Mouse (Mus musculus) olfactory bulb, adult 2 months (tissue): ENCODE data around the gene Mecom. TPM values are rescaled to one million over a fixed set of nuclear protein-coding genes. Genes with fewer than 3 reads are reported as not detected.
"Not testable (repeated sequence)": the region's sequence is repeated elsewhere in the genome, so short reads cannot be mapped to it uniquely, and the experiment has no call there.

ENCODE experiments used
- H3K27ac ChIP-seq: fragments of 200-500 bp; 2 replicates; pipeline ENCODE4 v1.5.1; 2012; ENCODE audit warnings: low read depth, low read length; ENCODE audit not compliant: insufficient read depth
- H3K4me1 ChIP-seq: fragments of 200-500 bp; 2 replicates; pipeline ENCODE4 v1.6.1; 2012; ENCODE audit warnings: low read length; ENCODE audit not compliant: control insufficient read depth, insufficient read depth
- H3K4me3 ChIP-seq: fragments of 200-500 bp; 2 replicates; pipeline ENCODE4 v1.5.1; 2012; ENCODE audit warnings: mild to moderate bottlenecking, low read depth, low read length, moderate library complexity; ENCODE audit not compliant: insufficient read depth
- CTCF ChIP-seq: fragments of 200-500 bp; IDR thresholded peaks from 2 replicates; pipeline ENCODE4 v1.5.1; 2012; ENCODE audit warnings: low read depth, mild to moderate bottlenecking, low read length, moderate library complexity; ENCODE audit not compliant: insufficient read depth
- POLR2A ChIP-seq: fragments of 200-500 bp; IDR thresholded peaks from 2 replicates; pipeline ENCODE4 v1.6.1; 2012; ENCODE audit warnings: mild to moderate bottlenecking, low read depth, low read length, moderate library complexity; ENCODE audit not compliant: insufficient read depth
- WGBS: fragments of 180-500 bp; shearing (Covaris S2); methylation state at CpG from one replicate; pipeline ENCODE4 v1.1.7; 2018; 5-methylcytosine and 5-hydroxymethylcytosine counted together
- polyA plus RNA-seq: library from polyadenylated mRNA; stranded (reverse); fragments of >200 nt; gene quantifications from 2 replicates; pipeline ENCODE4 v1.2.4, GENCODE M21; 2012; ENCODE audit warnings: low replicate concordance; ENCODE audit not compliant: missing spikeins, insufficient read depth, insufficient read length

The Mecom gene
- polyA plus RNA-seq, 1 experiment, result not detected

DNA sequence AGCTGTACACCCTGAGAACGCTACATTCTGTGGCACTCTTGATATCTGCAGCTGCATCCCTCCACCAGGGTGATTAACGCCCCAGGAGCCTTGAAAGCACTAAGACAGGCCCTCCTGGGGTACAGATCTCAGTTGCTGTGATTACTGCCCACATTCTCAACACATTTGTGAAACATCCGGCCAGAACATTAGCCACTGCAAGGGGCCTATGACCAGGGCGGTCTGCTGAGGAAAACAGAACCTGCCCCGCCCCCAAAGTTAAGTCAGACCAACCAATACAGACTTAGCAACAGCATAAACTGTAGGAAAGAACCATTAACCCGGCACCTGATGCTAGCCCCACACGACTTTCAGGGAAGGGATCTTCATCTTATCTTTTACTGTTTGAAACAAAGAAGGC, 109.8 kb downstream of the Mecom start:
- Histone ChIP-seq H3K4me1 (no peaks in the 10 kb centered on the region), H3K27ac (no peak overlapping the region), H3K4me3 (no peak overlapping the region)
- 58% methylated on average over 7 of the region's 7 CpGs for WGBS
- TF ChIP-seq CTCF (no peak), POLR2A (no peak)

DNA sequence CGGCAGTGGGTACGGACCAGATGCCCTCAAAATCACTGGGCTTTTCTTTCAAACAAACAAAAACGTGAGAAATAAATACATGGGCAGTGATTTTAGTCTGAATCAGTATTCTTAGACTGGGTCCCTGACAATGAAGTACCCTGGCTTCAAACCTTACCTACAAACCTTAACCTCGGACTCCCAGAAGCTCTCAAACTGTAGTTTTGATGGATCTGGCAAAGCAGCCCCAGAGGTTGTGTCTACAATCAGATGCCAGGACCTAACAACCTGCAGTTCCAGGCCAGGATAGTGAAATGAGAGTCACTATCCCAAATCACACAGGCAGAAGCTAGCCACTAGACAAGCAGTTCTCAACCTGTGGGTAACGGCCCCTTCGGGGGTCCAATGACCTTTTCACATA, 111.2 kb downstream of the Mecom start:
- 85% methylated on average over 6 of the region's 6 CpGs for WGBS
- no peaks in the 10 kb centered on the region for H3K4me1 ChIP-seq
- TF ChIP-seq POLR2A (no peak), CTCF (no peak)
- H3K27ac ChIP-seq, result no peak overlapping the region
- H3K4me3 ChIP-seq, result no peak overlapping the region

DNA sequence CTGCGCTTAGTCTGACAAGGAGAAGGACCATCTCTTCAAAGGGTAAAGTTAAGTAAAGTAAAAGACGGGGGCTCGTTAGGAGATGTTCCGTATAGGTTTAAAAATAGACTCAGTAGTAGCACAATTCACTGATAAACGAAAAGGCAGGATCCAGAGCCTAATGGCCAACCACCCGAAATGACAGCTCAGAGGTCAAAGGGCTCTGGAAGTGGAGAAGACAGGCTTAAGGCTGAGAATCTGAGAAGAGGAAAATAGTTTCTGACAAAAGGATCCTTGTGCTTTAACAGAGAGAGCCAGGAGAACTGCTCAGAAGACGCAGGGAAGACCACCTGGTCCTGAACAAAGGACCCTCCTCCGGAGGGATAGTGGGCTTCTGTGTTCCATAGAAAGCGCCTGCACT, 111.7 kb downstream of the Mecom start:
- WGBS, result 70% methylated on average over 9 of the region's 9 CpGs
- Histone ChIP-seq H3K27ac (no peak overlapping the region), H3K4me1 (no peaks in the 10 kb centered on the region), H3K4me3 (no peak overlapping the region)
- TF ChIP-seq POLR2A, result no peak
- TF ChIP-seq CTCF, result no peak

DNA sequence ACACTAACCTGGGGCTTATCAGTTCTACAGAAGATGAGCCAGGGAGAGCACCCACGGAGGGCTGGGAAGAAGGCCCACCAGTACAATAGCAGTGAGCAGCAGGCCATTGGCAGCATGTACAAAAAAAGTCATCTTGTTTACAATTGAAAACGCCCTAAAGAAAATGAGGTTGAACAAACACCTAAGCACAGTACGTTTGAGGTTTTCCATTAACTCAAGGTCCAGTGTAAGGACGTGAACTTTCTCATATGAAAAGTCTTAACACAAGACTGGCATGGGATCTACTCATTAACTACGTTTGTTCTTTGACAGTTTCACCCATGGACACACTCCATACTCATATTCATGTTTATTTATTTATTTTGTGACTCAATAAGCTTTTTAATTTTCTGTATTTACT, 118.9 kb downstream of the Mecom start:
- no peak for TF ChIP-seq CTCF
- no peak for TF ChIP-seq POLR2A
- 75% methylated on average over 5 of the region's 5 CpGs for WGBS
- H3K4me1 ChIP-seq, result no peaks in the 10 kb centered on the region
- no peak overlapping the region for H3K27ac ChIP-seq
- no peak overlapping the region for H3K4me3 ChIP-seq

DNA sequence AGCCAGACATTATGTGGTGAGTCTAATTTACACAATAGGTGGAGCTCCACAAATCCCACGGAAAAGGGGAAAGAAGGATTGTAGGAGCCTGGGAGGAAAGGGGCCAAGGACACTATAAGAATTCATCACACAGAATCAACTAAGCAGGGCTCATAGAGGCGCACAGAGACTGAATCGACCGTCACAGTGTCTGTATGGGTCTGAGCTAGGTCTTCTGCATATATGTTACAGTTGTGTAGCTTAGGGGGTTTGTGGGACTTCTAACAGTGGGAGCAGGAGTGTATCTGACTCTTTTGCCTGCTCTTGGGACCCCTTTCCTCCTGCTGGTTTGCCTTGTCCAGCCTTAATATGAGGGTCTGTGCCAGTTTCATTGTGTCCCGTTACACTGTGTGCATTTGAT, 123.8 kb downstream of the Mecom start:
- WGBS, result 88% methylated on average over 5 of the region's 5 CpGs
- no peak overlapping the region for H3K27ac ChIP-seq
- TF ChIP-seq POLR2A (no peak), CTCF (no peak)
- no peak overlapping the region for H3K4me3 ChIP-seq
- H3K4me1 ChIP-seq, result no peaks in the 10 kb centered on the region

DNA sequence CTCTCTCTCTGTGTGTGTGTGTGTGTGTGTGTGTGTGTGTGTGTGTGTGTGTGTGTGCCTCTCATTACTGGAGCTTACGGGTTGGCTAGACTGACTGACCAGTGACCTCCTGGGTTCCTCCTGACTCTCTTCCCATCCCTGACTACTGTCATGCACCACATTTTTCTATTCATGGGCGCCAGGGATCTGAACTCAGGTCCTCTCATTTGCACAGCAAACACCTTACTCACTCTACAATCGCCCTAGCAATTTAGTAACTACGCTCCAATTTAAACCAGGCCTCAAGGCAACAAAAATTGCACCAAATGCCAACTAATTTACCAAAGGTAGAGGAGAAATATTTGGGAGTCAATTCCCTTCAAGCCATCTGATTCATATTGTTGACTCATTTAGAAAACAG, 125.9 kb downstream of the Mecom start:
- not testable (repeated sequence) for H3K4me1 ChIP-seq, H3K4me3 ChIP-seq, H3K27ac ChIP-seq
- 94% methylated on average over 4 of the region's 4 CpGs for WGBS

DNA sequence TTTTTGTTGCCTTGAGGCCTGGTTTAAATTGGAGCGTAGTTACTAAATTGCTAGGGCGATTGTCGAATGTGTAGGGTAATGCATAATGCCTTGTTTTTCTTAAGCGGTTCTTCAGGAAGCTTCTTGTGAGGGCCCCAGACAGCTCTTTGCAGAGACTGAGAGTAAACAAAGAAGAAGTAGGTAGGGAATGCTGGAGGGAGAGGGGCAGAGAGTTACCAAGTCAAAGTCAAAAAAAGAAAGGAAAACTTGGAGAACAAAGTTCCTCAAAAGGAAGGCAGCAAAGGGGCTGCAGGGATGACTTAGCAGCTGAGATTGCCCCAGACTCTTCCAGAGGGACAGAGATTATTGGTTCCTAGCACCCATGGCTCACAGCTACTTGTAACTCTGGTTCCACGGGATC, 126.9 kb downstream of the Mecom start:
- H3K4me3 ChIP-seq, result no peak overlapping the region
- TF ChIP-seq POLR2A (no peak), CTCF (no peak)
- no peak overlapping the region for H3K27ac ChIP-seq
- WGBS, result 85% methylated on average over 5 of the region's 5 CpGs
- no peaks in the 10 kb centered on the region for H3K4me1 ChIP-seq

DNA sequence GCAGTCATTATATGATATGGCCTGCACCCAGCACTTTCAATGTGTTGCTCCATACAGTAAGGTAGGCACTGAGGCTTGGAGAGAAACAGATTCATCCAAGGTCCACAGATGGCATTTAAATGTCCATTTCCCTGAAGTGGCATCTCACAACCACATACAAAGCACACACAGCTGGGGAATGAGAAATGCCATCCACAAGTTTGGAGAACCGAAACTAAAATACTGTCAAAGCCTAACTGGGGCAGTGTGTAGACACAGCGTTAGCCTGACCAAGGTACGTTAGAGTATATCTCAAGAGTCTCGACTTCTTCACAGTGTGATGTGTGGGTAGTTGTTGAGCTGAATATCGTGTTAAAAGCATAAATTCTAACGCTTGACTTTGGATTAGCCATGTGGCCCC, 133.6 kb downstream of the Mecom start:
- WGBS, result 94% methylated on average over 6 of the region's 6 CpGs
- H3K4me1 ChIP-seq, result no peaks in the 10 kb centered on the region
- H3K4me3 ChIP-seq, result no peak overlapping the region
- TF ChIP-seq CTCF (no peak), POLR2A (no peak)
- H3K27ac ChIP-seq, result no peak overlapping the region

DNA sequence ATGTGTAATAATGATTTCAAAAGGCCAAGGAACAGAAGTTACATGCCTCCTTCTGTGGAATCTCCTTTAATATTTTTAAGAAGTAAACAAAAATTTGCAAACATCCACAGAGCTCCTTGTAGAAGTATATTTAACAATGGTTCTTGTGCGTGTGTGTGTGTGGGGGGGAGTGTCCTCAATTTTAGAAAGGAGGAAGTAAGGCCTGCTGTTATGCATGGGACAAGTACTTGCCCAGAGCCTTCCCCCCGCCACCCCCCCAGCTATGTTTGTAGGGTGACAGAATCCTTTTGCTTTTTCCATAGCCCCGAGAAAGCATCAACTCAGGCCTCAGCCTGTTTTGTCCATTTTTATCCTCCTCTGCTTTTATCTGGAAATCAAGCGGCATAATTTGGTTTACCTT, 137.0 kb downstream of the Mecom start:
- no peak for TF ChIP-seq POLR2A
- TF ChIP-seq CTCF, result no peak
- Histone ChIP-seq H3K4me1 (no peaks in the 10 kb centered on the region), H3K27ac (no peak overlapping the region), H3K4me3 (no peak overlapping the region)
- WGBS, result 77% methylated on average over 4 of the region's 4 CpGs

DNA sequence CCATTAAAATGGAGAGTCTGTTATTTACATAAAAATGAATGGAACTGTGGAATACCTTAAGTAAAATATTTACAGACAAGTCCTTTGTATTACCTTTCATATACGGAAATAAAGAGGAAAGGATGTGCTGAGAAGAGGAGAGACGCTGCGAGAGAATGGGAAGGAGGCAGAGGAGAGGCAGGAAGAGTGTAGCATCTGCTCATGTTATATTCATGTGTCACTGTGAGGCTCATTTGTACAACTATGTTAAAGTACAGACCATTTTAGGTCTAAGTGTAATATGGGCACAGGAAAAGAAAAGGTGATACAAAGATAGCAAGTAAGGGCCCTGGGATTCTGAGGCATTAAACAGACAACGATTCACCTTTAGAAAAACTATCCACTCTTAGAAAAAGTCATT, 143.0 kb downstream of the Mecom start:
- WGBS, result 83% methylated on average over 4 of the region's 4 CpGs

DNA sequence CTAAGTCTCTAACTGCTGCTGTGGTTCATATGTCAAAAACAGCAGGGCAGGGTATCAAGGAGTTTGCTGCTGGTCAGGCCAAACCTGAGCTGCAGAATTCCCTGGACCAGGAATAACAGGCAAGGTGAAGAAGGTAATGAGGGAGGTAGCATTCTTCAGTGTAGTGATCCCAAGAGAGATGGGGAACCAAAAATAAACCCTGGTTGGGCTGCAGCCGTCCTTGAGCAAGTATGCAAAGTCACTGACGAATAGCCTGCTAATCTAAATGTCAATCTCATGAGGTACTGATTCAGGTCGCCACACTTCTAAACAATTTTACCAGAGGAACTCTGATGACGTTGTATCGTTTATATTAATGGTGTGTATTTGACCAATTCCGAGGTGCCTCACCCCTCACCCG, 148.9 kb downstream of the Mecom start:
- TF ChIP-seq CTCF, result no peak
- no peak for TF ChIP-seq POLR2A
- Histone ChIP-seq H3K27ac (no peak overlapping the region), H3K4me3 (no peak overlapping the region), H3K4me1 (no peaks in the 10 kb centered on the region)
- WGBS, result 89% methylated on average over 7 of the region's 7 CpGs

More for the DNA sequence above, 143.0 kb downstream of the Mecom start:
- no peak overlapping the region for H3K4me3 ChIP-seq
- no peaks in the 10 kb centered on the region for H3K4me1 ChIP-seq
- H3K27ac ChIP-seq, result no peak overlapping the region
- TF ChIP-seq CTCF (no peak), POLR2A (no peak)
